Mouse (Mus musculus) hindbrain, embryonic 16.5 days (tissue): ENCODE measurements at regions not wholly inside any gene's neighbourhood (a gene's known extent, or its start where the extent isn't known, plus 50 kb on each side); places are given as distances from the start of the nearest gene placed in this dataset.
A peak's percentile ranks its signal among the peaks of the same experiment; 100 is the strongest.

Source experiments
- ATAC-seq: fragments of 200-750 bp; cut with Nextera tagmentation; 2 replicates; pipeline ENCODE4 v1.8.0; 2017; ENCODE audit warnings: moderate TSS enrichment, moderate library complexity
- H3K27ac ChIP-seq: fragments of 300-500 bp; sonication (generic); 2 replicates; pipeline ENCODE4 v1.5.1; 2014; ENCODE audit warnings: low read depth, mild to moderate bottlenecking, control low read depth, low read length, moderate library complexity
- H3K27me3 ChIP-seq: fragments of 300-500 bp; sonication (generic); replicated peaks from 2 replicates; pipeline ENCODE4 v1.6.1; 2014; ENCODE audit warnings: low read length; ENCODE audit not compliant: control insufficient read depth, insufficient read depth
- H3K36me3 ChIP-seq: fragments of 300-500 bp; sonication (generic); 2 replicates; pipeline ENCODE4 v1.6.1; 2014; ENCODE audit warnings: mild to moderate bottlenecking, low read length, moderate library complexity, mixed read lengths; ENCODE audit not compliant: control insufficient read depth, insufficient read depth
- H3K4me1 ChIP-seq: fragments of 300-500 bp; sonication (generic); 2 replicates; pipeline ENCODE4 v1.6.1; 2014; ENCODE audit warnings: low read depth, low read length; ENCODE audit not compliant: control insufficient read depth, insufficient read depth
- H3K4me2 ChIP-seq: fragments of 300-500 bp; sonication (generic); 2 replicates; pipeline ENCODE4 v1.6.1; 2014; ENCODE audit warnings: mild to moderate bottlenecking, low read length, control low read depth, moderate library complexity
- H3K4me3 ChIP-seq: fragments of 300-500 bp; sonication (generic); 2 replicates; pipeline ENCODE4 v1.5.1; 2014; ENCODE audit warnings: mild to moderate bottlenecking, low read length, control low read depth, moderate library complexity
- H3K9ac ChIP-seq: fragments of 300-500 bp; sonication (generic); 2 replicates; pipeline ENCODE4 v1.6.1; 2014; ENCODE audit warnings: low read depth, mild to moderate bottlenecking, control low read depth, low read length, moderate library complexity
- H3K9me3 ChIP-seq: fragments of 300-500 bp; sonication (generic); 2 replicates; pipeline ENCODE4 v1.6.1; 2014; ENCODE audit warnings: mild to moderate bottlenecking, low read length, moderate library complexity; ENCODE audit not compliant: control insufficient read depth
- WGBS: fragments of 180-500 bp; shearing (Covaris S2); extraction: QIAGEN DNeasy Blood & Tissue Kit; methylation state at CpG from one replicate; pipeline ENCODE4 v1.1.7; 2014; 5-methylcytosine and 5-hydroxymethylcytosine counted together

DNA sequence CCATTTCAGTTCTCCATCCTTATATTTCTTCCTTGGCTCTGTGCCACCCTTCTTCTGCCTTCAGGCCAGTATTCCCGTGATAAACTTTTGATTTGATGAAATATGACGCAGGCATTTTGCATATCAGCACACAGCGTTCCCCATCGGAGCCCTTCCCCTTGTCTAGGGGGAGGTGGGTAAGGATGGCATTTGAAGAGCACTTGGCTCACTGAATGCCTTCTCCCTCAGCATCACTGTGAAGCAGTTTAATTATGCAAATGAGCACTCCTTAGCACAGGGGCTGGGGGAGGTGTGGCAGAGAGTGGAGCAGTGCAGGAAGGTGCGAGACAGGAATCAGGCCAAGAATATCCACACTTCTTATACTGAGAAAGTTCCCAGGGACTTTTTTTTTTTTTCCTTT, 452.1 kb downstream of the Gm21750 start:
- peak; percentile 97 for ATAC-seq
- Histone ChIP-seq H3K4me3 (no peak overlapping the region), H3K4me1 (0 out of 2 replicates have a peak, but pooled peaks cover 2% of the 10 kb centered on the region), H3K9me3 (no peaks in the 10 kb centered on the region), H3K27me3 (no peaks in the 10 kb centered on the region), H3K36me3 (no peaks in the 10 kb centered on the region), H3K9ac (no peak overlapping the region), H3K27ac (no peak overlapping the region), H3K4me2 (peak overlapping the region; percentile 18; the same call in 1 of the 2 replicates)
- WGBS = 27% methylated on average over 5 of the region's 5 CpGs

DNA sequence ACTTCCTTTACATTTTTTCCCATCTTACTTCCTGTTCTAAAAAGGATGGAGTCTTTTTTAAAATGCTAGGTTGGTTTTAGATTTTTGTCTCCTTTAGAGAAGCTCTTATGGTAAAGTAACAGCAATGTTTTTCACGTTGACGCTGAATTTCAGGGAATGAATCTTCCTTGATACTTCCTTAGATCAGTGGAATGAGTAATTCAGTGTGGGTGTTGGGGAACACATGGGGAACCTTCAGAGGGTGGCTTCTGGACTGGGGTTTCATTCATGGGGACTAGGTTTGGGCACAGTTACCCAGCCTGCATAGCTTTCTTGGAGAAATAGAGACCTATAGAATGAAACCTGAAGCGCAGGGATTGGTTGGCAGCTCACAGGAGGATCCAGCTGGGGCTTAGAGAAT, 452.5 kb downstream of the Gm21750 start:
- Histone ChIP-seq H3K27ac (0 out of 2 replicates have a peak overlapping the region, but pooled peaks have one; percentile 29), H3K4me1 (0 out of 2 replicates have a peak, but pooled peaks cover 2% of the 10 kb centered on the region), H3K36me3 (no peaks in the 10 kb centered on the region), H3K4me3 (no peak overlapping the region), H3K9me3 (no peaks in the 10 kb centered on the region), H3K4me2 (no peak overlapping the region), H3K27me3 (no peaks in the 10 kb centered on the region), H3K9ac (no peak overlapping the region; the same call in 1 of the 2 replicates)
- 70% methylated on average over 3 of the region's 3 CpGs for WGBS
- no peak for ATAC-seq

DNA sequence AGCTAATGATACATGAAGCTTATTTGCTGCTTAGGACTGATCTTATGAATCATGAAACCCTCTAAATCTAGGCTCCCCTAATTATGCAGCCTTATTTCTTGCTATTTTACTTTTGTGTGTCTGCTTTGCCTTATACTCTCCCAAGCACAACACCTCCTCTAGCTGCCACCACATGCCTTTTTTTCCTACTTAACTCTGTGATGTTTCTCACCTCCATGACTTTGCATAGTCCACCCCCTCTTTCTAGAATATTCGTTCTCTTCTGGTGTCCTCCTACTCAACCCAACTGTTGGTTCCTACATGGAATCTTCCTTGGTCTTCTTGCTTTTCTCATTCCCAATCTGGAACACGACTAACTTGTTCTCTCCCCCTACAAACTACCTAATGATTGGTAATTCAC, 456.7 kb downstream of the Gm21750 start:
- Histone ChIP-seq H3K9me3 (no peaks in the 10 kb centered on the region), H3K36me3 (no peaks in the 10 kb centered on the region), H3K4me1 (0 out of 2 replicates have a peak, but pooled peaks cover 2% of the 10 kb centered on the region), H3K27ac (no peak overlapping the region), H3K27me3 (no peaks in the 10 kb centered on the region), H3K4me3 (no peak overlapping the region), H3K4me2 (no peak overlapping the region), H3K9ac (no peak overlapping the region)
- 78% methylated on average over 2 of the region's 2 CpGs for WGBS
- ATAC-seq = no peak

DNA sequence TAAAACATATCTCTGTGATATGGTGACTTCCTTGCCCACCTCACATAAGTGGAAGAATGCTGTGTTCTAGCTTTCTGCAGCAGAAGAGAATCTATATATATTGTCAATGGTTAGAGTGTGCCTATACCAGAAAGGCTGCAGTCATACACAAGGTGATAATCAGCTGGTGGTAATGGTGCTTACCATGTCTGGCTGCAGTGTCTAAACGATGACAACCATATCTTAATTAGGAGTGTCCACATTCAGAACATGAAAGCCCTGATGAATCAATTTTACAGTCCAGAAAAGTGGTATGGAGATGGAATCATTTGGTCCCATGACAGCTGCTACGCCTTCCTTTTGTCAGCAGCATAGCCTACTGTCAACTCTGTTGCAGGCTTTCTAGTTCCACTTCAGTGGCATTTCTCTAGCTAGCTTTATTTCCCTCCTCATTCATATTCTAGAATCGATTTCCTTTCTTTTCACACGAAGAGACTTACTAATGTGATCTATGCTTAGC, 484.2 kb downstream of the Gm21750 start:
- 55% methylated on average over 4 of the region's 4 CpGs for WGBS
- Histone ChIP-seq H3K4me1 (no peaks in the 10 kb centered on the region), H3K9ac (no peak overlapping the region), H3K4me2 (no peak overlapping the region), H3K27me3 (no peaks in the 10 kb centered on the region), H3K4me3 (no peak overlapping the region), H3K36me3 (no peaks in the 10 kb centered on the region), H3K27ac (no peak overlapping the region), H3K9me3 (no peaks in the 10 kb centered on the region)
- ATAC-seq = no peak

DNA sequence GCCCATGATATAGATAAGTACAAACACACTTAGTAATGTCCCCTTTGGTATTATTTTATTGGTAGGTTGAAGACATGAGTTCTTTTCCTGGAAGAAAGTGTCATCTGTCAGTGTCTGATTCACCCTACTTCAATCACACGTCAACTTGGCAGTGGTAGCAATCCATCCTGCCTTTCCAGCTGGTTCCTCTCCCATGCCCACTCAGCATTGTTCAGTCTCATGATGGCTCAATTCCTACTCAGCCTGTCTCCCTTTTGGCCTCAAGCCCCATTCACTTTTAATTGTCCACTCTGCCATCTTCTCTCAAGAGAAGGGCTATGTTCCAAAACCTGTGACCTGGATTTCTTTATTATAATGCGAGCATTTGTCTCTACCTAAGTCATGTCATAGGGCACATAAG, 474.4 kb upstream of the Htr2a start:
- no peak overlapping the region for H3K4me2 ChIP-seq
- no peak overlapping the region for H3K27ac ChIP-seq
- no peak overlapping the region for H3K4me3 ChIP-seq
- H3K9me3 ChIP-seq = no peaks in the 10 kb centered on the region
- no peaks in the 10 kb centered on the region for H3K4me1 ChIP-seq
- H3K36me3 ChIP-seq = no peaks in the 10 kb centered on the region
- ATAC-seq = no peak
- 87% methylated on average over 2 of the region's 2 CpGs for WGBS
- no peaks in the 10 kb centered on the region for H3K27me3 ChIP-seq
- H3K9ac ChIP-seq = no peak overlapping the region

- ATAC-seq = no peak
- Histone ChIP-seq H3K4me1 (no peaks in the 10 kb centered on the region), H3K27ac (no peak overlapping the region), H3K36me3 (no peaks in the 10 kb centered on the region), H3K9me3 (no peaks in the 10 kb centered on the region), H3K4me2 (no peak overlapping the region), H3K9ac (no peak overlapping the region), H3K4me3 (no peak overlapping the region), H3K27me3 (no peaks in the 10 kb centered on the region)
- 86% methylated on average over 2 of the region's 2 CpGs for WGBS
These were observed 471.3 kb upstream of the Htr2a start for GRCm38 (mm10) chr14:74169131-74169875.

GRCm38 (mm10) chr14:74180066-74180465, 460.6 kb upstream of the Htr2a start:
- no peak overlapping the region for H3K27ac ChIP-seq
- H3K4me1 ChIP-seq = no peaks in the 10 kb centered on the region
- no peak overlapping the region for H3K9ac ChIP-seq
- no peaks in the 10 kb centered on the region for H3K27me3 ChIP-seq
- no peak overlapping the region for H3K4me3 ChIP-seq
- no peak for ATAC-seq
- WGBS = 87% methylated on average over 2 of the region's 2 CpGs
- no peaks in the 10 kb centered on the region for H3K36me3 ChIP-seq
- H3K4me2 ChIP-seq = no peak overlapping the region
- H3K9me3 ChIP-seq = no peaks in the 10 kb centered on the region

GRCm38 (mm10) chr14:74182996-74183395, 457.6 kb upstream of the Htr2a start:
- H3K27me3 ChIP-seq = no peaks in the 10 kb centered on the region
- ATAC-seq = no peak

GRCm38 (mm10) chr14:74201710-74202109, 438.9 kb upstream of the Htr2a start:
- Histone ChIP-seq H3K27me3 (no peaks in the 10 kb centered on the region), H3K4me2 (no peak overlapping the region), H3K4me1 (no peaks in the 10 kb centered on the region), H3K27ac (no peak overlapping the region), H3K4me3 (no peak overlapping the region), H3K9me3 (no peaks in the 10 kb centered on the region), H3K36me3 (no peaks in the 10 kb centered on the region), H3K9ac (no peak overlapping the region)
- ATAC-seq = no peak
- WGBS = 87% methylated on average over 2 of the region's 2 CpGs

More at GRCm38 (mm10) chr14:74182996-74183395, 457.6 kb upstream of the Htr2a start:
- H3K9ac ChIP-seq = no peak overlapping the region
- no peaks in the 10 kb centered on the region for H3K9me3 ChIP-seq
- no peaks in the 10 kb centered on the region for H3K4me1 ChIP-seq
- no peak overlapping the region for H3K4me2 ChIP-seq
- H3K27ac ChIP-seq = no peak overlapping the region
- WGBS = 89% methylated on average over 4 of the region's 4 CpGs
- H3K36me3 ChIP-seq = no peaks in the 10 kb centered on the region
- no peak overlapping the region for H3K4me3 ChIP-seq
